Mouse (Mus musculus) heart, postnatal 14 days (tissue): ENCODE data around the gene Map3k11. TPM values are rescaled to one million over a fixed set of nuclear protein-coding genes. Genes with fewer than 3 reads are reported as not detected.
A peak's percentile ranks its signal among the peaks of the same experiment; 100 is the strongest.

ENCODE experiments used
- DNase-seq, 2 experiments: peaks; one replicate each; pipeline ENCODE4 v3.0.0; 2021 to 2022
- intact Hi-C: fragments of 180-260 bp; cut with DNase I; formaldehyde crosslinking; loops from one replicate; pipeline ENCODE4 v1.15.1; 2025
- total RNA-seq, 2 experiments: library from RNA; stranded (reverse); gene quantifications; 2 replicates each; pipeline ENCODE4 v1.2.3; 2021

The Map3k11 gene
- total RNA-seq, 2 experiments from 2014 or later = 35.9 to 37.2 TPM

DNA sequence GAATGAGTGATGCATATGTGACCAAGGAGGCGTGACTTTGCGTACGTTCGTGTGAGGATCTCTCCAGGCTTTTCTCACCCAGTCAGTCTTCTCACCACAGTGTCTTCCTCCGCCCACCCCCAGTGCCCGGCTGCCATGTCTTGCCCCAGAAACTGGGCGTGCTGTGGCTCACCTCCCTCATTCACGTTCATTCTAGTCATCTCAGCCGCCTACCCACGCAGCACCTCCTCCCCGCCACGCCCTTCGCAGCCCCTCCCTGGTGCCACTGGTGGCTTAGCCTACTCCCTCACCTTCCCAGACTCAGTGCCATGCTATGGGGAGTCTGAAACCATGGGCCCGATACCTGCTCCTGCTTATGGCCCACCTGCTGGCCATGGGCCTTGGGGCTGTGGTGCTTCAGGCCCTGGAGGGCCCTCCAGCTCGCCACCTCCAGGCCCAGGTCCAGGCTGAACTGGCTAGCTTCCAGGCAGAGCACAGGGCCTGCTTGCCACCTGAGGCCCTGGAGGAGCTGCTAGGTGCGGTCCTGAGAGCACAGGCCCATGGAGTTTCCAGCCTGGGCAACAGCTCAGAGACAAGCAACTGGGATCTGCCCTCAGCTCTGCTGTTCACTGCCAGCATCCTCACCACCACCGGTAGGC, 15.7 kb downstream of the Map3k11 start, which contains the start of gene Kcnk7:
Gene Kcnk7 (plus strand): TSS at position 205 of the 638 bp plus-strand sequence.
- intact Hi-C loops = no loop called here
- no peak for DNase-seq

DNA sequence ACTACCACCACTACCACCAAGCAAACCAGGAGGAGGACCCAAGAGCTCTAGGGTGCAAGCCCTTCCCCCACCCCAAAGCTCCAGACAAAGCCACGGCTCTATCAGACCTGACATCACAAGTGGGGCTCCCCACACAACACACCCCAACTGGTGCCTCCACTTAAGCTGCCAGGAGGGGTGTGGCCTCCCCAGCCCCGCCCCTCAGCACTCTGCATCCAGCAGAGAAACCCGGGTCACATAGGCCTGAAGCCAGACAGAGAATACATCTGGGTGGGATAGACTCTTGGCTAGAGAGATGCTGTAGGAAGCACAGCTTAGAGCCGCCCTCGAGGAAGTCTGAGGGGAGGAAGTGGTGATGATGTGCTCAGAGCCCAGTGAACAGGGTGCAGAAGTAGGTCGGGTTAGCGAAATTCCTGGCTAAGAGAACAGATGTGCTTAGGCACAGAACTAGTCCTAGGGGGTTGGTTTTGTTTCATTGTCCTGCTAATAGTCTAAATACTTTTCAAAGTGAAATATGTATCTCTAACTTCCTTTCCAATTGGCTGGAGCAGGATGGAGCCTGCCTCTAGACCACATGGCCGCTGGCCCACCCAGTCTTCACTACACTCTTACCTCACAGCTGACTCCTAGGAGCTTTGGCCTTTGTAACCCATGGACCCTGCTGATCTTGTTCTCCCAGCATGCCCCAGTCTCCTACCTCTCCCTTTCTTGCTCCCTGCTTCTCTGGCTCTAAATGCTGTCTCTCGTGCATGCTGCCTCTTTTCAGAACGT, 16.4 kb downstream of the Map3k11 start:
- peak in 1 of 2 experiments; percentile 64 for DNase-seq
- intact Hi-C loops = no loop called here

DNA sequence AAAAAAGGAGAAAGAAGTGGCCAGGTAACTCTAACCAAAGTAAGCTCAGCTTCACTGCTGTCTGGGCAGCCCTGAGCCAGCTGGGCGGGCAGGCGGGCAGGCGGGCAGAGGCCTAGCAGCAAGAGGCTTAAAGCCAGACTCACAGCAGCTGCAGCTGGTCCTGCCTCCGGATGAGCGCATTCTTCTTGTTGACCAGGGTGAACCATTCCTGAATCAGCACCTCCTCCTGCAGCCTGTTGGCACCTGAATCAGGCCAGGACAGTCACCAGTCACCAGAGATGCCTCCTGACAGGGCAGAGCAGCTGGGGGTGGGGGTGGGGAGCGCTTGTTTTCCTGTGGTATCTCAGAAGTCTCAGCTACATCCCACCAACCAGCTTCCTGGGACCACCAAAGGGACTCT, 21.5 kb downstream of the Map3k11 start:
- no peak for DNase-seq
- intact Hi-C loops = loop anchor here (2.0 kb wide), 1 partner anchor 15 kb away; no protein-coding TSS in a partner anchor

DNA sequence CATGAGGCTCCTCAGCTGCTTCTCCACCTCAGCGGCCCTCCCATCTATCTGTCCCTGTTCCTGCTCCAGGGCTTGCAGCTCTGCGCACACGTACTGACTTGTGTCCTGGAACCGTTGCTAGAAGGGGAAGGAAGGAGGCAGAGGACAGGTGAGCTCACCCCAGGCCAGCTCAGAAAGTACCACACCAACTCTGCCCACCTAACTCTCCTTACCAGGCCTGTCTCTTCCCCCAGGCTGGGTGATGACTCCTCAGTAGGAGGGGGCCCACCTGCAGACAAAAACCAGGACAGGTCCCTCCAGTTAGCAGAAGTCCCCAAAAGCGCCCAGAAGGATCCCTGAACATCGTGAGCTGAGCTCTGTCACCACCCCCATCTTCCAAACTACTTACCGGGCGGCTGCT, 22.0 kb downstream of the Map3k11 start:
- intact Hi-C loops = loop anchor here (2.0 kb wide), 1 partner anchor 14 kb away; no protein-coding TSS in a partner anchor
- DNase-seq = no peak

- intact Hi-C loops = loop anchor here (2.0 kb wide), 1 partner anchor 14 kb away; no protein-coding TSS in a partner anchor
Measured at GRCm38 (mm10) chr19:5711218-5711617, 22.7 kb downstream of the Map3k11 start.

GRCm38 (mm10) chr19:5711907-5712460, 23.4 kb downstream of the Map3k11 start:
- no peak for DNase-seq
- intact Hi-C loops = loop anchor here (2.0 kb wide), 2 partner anchors 13 to 69 kb away; no protein-coding TSS in a partner anchor

More at GRCm38 (mm10) chr19:5711218-5711617, 22.7 kb downstream of the Map3k11 start:
- DNase-seq = peak; percentile 73 to 85

DNA sequence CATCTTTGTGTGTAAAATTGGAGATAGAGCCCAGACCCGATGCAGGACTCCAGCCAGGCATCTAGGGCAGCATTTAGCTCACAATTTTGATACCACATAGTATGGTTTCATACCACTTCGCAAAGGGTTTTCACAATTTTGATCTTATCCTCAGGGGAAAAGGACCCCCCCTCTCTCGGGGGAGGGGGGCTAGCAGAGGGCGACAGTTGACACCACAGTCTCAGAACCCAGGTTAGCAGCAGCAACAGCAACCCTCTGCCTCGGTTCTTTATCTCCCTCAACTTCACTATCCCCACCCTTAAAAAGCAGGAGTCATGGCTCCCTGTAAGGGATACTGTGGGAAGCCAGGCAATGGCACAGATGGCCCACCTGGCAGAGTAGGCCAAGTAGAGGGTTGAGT, 24.7 kb downstream of the Map3k11 start:
- no peak for DNase-seq
- intact Hi-C loops = loop anchor here (2.0 kb wide), 1 partner anchor 68 kb away; no protein-coding TSS in a partner anchor

GRCm38 (mm10) chr19:5713730-5714129, 25.2 kb downstream of the Map3k11 start:
- peak; percentile 75 to 83 for DNase-seq
- intact Hi-C loops = loop anchor here (2.0 kb wide), 1 partner anchor 67 kb away; no protein-coding TSS in a partner anchor

GRCm38 (mm10) chr19:5715793-5716688, 27.5 kb downstream of the Map3k11 start:
- intact Hi-C loops = no loop called here
- DNase-seq = no peak

DNA sequence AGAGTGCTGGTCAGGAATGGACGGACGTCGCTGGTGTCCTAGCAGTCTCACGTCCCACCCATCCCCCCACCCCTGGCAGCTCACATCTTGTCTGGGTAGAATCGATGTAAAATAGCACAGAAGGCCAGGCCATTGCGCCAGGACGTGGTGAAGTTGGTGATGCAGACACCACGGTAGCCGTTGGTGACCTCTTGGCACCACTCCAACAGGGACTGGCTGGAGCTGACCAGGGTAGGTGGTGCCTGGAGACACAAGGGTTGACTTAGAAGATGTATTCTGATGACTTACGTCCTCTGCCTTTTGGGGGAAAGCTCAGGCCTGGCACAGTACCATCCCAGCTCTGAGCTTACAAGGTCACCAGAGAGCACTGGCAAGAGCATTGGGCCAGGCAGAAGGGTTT, 28.4 kb downstream of the Map3k11 start:
- intact Hi-C loops = no loop called here
- DNase-seq = no peak

- DNase-seq = no peak
Measured at GRCm38 (mm10) chr19:5721233-5721632, 32.7 kb downstream of the Map3k11 start.

DNA sequence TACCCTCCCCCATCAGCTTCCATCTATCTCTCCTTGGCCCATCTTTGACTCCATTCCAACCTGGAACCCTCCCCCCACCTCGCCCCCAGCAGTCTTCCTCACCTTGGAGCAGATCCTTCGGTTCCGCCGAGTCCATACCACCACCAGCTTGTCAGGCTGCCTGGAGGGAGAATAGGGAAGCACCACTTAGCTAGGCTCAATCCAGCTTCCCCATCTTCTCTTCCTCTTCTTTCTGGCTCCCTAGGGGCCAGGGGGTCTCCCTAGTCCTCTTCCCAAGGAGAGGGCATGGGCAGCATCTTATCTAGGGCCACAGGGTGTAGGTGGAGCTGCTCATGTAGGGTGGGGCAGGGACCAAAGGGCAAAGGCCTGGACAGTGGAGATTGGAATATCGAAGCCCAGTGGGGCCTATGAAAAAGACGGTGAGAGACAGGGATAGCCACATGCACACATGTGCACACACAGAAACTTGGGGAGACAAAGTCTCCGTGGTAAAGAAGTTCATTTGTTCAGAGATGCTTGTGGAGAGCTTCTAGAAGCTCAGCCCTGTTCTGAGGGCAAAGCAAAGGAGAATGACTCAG, 34.4 kb downstream of the Map3k11 start:
- intact Hi-C loops = no loop called here
- no peak for DNase-seq

More at GRCm38 (mm10) chr19:5721233-5721632, 32.7 kb downstream of the Map3k11 start:
- intact Hi-C loops = no loop called here

GRCm38 (mm10) chr19:5723934-5724548, 35.5 kb downstream of the Map3k11 start:
- intact Hi-C loops = loop anchor here (2.0 kb wide), 1 partner anchor 13 kb away; no protein-coding TSS in a partner anchor
- DNase-seq = no peak

DNA sequence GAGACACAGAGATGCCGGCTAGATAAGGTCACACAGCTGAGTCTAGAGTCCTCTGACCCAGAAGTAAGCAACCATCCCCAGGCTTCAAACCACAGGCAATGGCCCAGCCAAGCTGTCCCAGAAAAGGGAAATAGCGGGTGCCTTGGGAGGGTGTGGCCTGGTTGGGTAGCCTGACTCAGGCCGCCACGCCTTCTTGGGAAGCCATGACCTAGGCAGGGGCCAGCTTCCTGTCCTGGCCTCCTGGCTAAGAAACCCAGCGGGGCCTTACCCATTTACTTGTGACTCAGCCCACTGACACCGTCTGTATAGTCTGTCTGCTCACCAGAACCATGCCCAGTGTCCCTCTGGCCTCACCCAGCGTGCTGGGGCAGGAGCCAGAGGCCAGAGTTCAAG, 36.0 kb downstream of the Map3k11 start:
- intact Hi-C loops = loop anchor here (2.0 kb wide), 1 partner anchor 14 kb away; no protein-coding TSS in a partner anchor

GRCm38 (mm10) chr19:5725029-5725707, 36.6 kb downstream of the Map3k11 start:
- intact Hi-C loops = loop anchor here (2.0 to 5.0 kb wide), 2 partner anchors 14 to 158 kb away; partner anchors contain the start of gene Ap5b1
- peak; percentile 74 to 82 for DNase-seq

More for the DNA sequence above, 36.0 kb downstream of the Map3k11 start:
- peak; percentile 79 to 80 for DNase-seq

DNA sequence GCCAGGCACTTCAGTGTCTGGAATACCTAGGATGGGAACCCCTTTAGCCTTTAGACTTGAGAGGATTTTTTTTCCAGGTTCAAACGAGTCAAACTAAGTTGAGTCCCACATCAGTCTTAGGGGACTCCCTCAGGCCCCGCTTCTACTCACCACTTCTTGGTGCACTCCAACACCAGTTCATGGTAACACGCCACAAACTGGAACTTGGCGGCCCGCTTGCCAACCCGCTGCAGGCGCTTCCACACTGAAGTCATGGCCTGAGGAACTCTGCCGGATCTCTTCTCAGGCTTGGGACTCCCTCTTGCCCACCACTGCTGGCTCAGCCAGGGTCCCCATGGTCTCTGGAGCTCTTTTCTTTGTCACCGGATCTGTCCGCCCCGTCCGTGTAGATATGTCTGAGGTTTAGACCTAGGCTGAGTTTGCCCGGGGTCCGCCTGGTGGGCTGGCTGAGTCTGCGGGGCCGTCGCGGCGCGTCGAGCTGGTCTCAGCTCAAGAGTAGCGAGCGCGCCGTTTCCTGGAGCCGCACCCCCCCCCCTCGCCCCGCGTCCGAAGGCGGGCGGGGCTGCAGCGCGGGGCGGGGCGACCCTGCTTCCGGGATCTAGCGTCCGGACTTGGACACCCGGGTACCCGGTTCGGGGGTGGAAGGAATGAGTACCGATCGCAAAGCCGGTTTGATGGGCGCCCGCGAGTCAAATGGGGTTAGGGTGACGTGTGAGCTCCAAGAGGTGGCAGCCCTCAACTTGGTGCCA, 37.4 kb downstream of the Map3k11 start, which contains the start of gene Ehbp1l1:
Gene Ehbp1l1 (minus strand): TSS at position 551 of the 749 bp plus-strand sequence.
- peak; percentile 84 to 86 for DNase-seq
- intact Hi-C loops = loop anchor here (2.0 to 5.0 kb wide), 3 partner anchors 15 to 159 kb away; partner anchors contain the start of gene Ap5b1

GRCm38 (mm10) chr19:5726961-5727578, 38.5 kb downstream of the Map3k11 start:
- intact Hi-C loops = loop anchor here (2.0 to 5.0 kb wide), 2 partner anchors 36 to 160 kb away; partner anchors contain the start of gene Ap5b1
- no peak for DNase-seq
